Mouse (Mus musculus): ENCODE results near the gene March6. TPM values are rescaled to one million over a fixed set of nuclear protein-coding genes. Genes with fewer than 3 reads are reported as not detected.

Gene March6
- polyA plus RNA-seq, 1 experiment from 2014 or later: 42.4 TPM

DNA sequence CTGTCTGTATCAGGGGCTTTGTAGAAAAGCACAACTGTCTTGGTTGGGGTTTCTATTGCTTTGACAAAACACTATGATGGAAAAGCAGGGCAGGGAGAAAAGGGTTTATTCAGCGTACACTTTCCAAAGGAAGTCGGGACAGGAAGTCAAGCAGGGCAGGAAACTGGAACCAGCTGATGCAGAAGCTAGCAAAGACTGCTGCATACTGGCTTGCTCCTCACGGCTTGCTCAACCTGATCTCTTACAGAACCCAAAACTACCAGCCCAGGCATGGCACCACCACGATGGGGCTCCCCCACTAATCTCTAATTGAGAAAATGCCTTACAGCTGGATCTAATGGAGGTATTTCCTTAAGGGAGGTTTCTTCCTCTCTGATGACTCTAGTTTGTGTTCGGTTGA is 16.6 kb upstream of the March6 start:
- no peak overlapping the region for H3K27ac ChIP-seq (ENCODE audit: low read depth, low read length)
- peaks cover 7% of the 10 kb centered on the region; the same call in 1 of the 2 replicates for H3K4me1 ChIP-seq (ENCODE audit: control insufficient read depth, insufficient read depth, low read length)
- no peaks in the 10 kb centered on the region for H3K27me3 ChIP-seq (ENCODE audit: control insufficient read depth, insufficient read depth, low read length)
- H3K4me3 ChIP-seq (ENCODE audit: low read length): no peak overlapping the region
- 68% methylated on average over 5 of the region's 5 CpGs for WGBS
- H3K36me3 ChIP-seq (ENCODE audit: control insufficient read depth, insufficient read depth, low read length): no peaks in the 10 kb centered on the region
- no peak for ATAC-seq (ENCODE audit: low FRiP score, low TSS enrichment)
- no peak overlapping the region for H3K4me2 ChIP-seq (replicated peaks; ENCODE audit: low read depth, low read length)
- H3K9me3 ChIP-seq (ENCODE audit: control insufficient read depth, low read length): no peaks in the 10 kb centered on the region
- H3K9ac ChIP-seq (ENCODE audit: low read depth, low read length): no peak overlapping the region

DNA sequence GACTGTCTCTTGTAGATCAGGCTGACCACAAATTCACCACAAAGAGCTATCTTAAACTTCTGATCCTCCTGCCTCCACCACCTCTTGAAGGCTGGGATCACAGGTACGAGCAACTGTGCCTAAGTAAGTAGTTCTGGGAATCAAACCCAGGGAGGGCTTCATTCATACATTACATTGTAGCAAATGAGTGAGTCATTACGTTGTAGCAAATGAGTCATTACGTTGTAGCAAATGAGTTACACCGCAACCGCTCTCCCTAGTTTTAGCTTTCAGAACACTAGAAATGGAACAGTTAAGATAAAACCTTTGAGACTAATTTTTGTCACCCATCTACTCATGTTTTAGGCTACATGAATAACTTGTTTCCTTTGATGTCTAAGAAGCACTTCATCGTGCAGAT is 15.4 kb upstream of the March6 start:
- Histone ChIP-seq H3K9me3 (ENCODE audit: control insufficient read depth, low read length) (no peaks in the 10 kb centered on the region), H3K36me3 (ENCODE audit: control insufficient read depth, insufficient read depth, low read length) (no peaks in the 10 kb centered on the region), H3K27me3 (ENCODE audit: control insufficient read depth, insufficient read depth, low read length) (no peaks in the 10 kb centered on the region), H3K4me1 (ENCODE audit: control insufficient read depth, insufficient read depth, low read length) (peaks cover 15% of the 10 kb centered on the region; the same call in 1 of the 2 replicates), H3K27ac (ENCODE audit: low read depth, low read length) (no peak overlapping the region), H3K9ac (ENCODE audit: low read depth, low read length) (no peak overlapping the region), H3K4me2 (replicated peaks; ENCODE audit: low read depth, low read length) (no peak overlapping the region), H3K4me3 (ENCODE audit: low read length) (no peak overlapping the region)
- 81% methylated on average over 6 of the region's 6 CpGs for WGBS
- ATAC-seq (ENCODE audit: low FRiP score, low TSS enrichment): no peak

DNA sequence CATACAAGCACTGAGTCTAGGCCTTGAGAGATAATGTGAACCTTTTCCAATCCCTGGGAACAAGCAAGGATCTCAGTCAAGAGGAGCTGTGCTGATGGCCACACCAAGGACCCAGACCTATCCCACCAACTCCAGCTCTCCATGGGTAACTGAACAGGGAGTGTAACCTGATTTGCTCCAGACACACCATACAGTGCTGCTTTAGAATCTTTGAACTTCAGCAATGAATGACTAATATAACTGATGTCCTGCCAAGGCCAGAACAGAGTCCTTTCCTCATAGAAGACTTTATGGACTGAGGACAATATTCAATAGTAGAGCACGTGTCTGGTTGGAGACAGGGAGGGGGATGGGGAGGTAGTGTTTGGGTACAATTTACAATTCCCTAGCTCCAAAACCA is 14.2 kb upstream of the March6 start:
- Histone ChIP-seq H3K27ac (ENCODE audit: low read depth, low read length) (no peak overlapping the region), H3K4me2 (replicated peaks; ENCODE audit: low read depth, low read length) (no peak overlapping the region), H3K4me3 (ENCODE audit: low read length) (no peak overlapping the region), H3K36me3 (ENCODE audit: control insufficient read depth, insufficient read depth, low read length) (no peaks in the 10 kb centered on the region), H3K9me3 (ENCODE audit: control insufficient read depth, low read length) (no peaks in the 10 kb centered on the region), H3K9ac (ENCODE audit: low read depth, low read length) (no peak overlapping the region), H3K27me3 (ENCODE audit: control insufficient read depth, insufficient read depth, low read length) (no peaks in the 10 kb centered on the region), H3K4me1 (ENCODE audit: control insufficient read depth, insufficient read depth, low read length) (peaks cover 15% of the 10 kb centered on the region; the same call in 1 of the 2 replicates)
- 65% methylated on average over 1 of the region's 1 CpGs for WGBS
- ATAC-seq (ENCODE audit: low FRiP score, low TSS enrichment): no peak

GRCm38 (mm10) chr15:31543246-31543645 is 12.4 kb upstream of the March6 start:
- WGBS: 21% methylated on average over 3 of the region's 3 CpGs
- Histone ChIP-seq H3K4me1 (ENCODE audit: control insufficient read depth, insufficient read depth, low read length) (peaks cover 15% of the 10 kb centered on the region; the same call in 1 of the 2 replicates), H3K9me3 (ENCODE audit: control insufficient read depth, low read length) (no peaks in the 10 kb centered on the region), H3K27me3 (ENCODE audit: control insufficient read depth, insufficient read depth, low read length) (no peaks in the 10 kb centered on the region), H3K9ac (ENCODE audit: low read depth, low read length) (no peak overlapping the region), H3K4me2 (replicated peaks; ENCODE audit: low read depth, low read length) (no peak overlapping the region), H3K36me3 (ENCODE audit: control insufficient read depth, insufficient read depth, low read length) (no peaks in the 10 kb centered on the region), H3K27ac (ENCODE audit: low read depth, low read length) (no peak overlapping the region), H3K4me3 (ENCODE audit: low read length) (no peak overlapping the region)
- no peak for ATAC-seq (ENCODE audit: low FRiP score, low TSS enrichment)

DNA sequence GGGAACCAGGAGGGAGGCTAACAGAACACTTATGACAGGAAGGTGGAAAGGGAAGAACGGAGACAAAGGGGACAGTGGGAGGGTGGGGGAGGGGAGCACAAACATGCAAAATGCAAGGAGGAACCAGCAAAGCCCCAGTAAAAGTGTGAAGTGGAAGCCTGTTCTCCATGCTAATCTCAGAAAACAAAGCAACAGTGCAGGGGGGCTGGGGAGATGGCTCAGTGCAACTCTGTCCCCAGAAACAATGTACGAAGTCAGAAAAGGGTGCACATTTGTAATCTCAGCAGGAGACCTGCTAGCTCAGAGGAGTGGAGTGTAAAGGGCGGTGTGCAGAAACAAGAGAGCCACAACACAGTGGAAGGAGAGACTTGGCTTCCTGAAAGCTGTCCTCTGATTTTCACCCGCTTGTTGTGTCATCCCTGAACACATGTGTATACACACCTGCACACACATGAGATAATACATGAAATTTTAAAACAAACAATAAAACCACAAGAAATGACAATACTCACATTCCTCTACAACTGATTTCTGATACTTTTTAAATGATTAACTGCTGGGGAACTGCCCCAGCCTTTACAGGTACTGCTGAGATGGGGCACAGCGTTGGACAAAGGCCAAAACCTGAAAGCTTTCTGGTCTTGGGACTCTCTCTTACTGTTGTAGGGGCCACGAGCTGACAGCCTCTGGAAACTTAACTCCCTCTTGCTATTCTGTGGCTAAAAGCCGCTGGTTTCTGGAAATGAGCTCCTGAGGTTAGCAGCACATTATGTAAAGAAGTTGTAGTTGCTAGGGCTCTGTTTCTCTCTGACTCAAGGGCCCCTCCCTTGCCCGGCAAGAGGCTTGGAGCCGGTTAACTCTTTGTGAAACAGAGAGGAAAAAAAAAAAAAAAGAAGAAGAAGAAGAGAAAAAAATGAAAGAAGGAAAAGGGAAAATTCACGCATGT is 11.4 kb upstream of the March6 start:
- Histone ChIP-seq H3K4me2 (replicated peaks; ENCODE audit: low read depth, low read length) (no peak overlapping the region; the same call in 1 of the 2 replicates), H3K9ac (ENCODE audit: low read depth, low read length) (no peak overlapping the region), H3K4me3 (ENCODE audit: low read length) (no peak overlapping the region), H3K36me3 (ENCODE audit: control insufficient read depth, insufficient read depth, low read length) (no peaks in the 10 kb centered on the region), H3K27ac (ENCODE audit: low read depth, low read length) (peak overlapping the region; percentile 9; the same call in 1 of the 2 replicates), H3K27me3 (ENCODE audit: control insufficient read depth, insufficient read depth, low read length) (no peaks in the 10 kb centered on the region), H3K4me1 (ENCODE audit: control insufficient read depth, insufficient read depth, low read length) (peaks cover 15% of the 10 kb centered on the region; the same call in 1 of the 2 replicates), H3K9me3 (ENCODE audit: control insufficient read depth, low read length) (no peaks in the 10 kb centered on the region)
- peak; percentile 50; the same call in 1 of the 2 replicates for ATAC-seq (ENCODE audit: low FRiP score, low TSS enrichment)
- WGBS: 14% methylated on average over 10 of the region's 10 CpGs

DNA sequence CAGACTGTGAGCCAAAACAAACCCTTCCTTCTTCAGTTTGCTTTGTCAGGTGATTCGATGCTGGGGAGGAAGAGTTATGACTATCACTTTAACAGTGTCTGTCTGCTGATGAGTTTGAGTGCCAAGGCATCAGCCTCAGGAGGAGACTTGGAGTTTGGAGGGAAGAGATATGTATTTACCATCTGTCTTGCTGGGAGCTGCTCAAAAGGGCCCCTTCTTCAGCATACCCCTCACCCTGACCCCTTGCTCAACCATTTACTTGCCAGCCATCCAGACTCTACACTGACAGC is 9.6 kb upstream of the March6 start:
- H3K4me3 ChIP-seq (ENCODE audit: low read length): no peak overlapping the region
- H3K36me3 ChIP-seq (ENCODE audit: control insufficient read depth, insufficient read depth, low read length): no peaks in the 10 kb centered on the region
- H3K27me3 ChIP-seq (ENCODE audit: control insufficient read depth, insufficient read depth, low read length): no peaks in the 10 kb centered on the region
- no peak for ATAC-seq (ENCODE audit: low FRiP score, low TSS enrichment)
- no peak overlapping the region for H3K4me2 ChIP-seq (replicated peaks; ENCODE audit: low read depth, low read length)
- H3K4me1 ChIP-seq (ENCODE audit: control insufficient read depth, insufficient read depth, low read length): peaks cover 14% of the 10 kb centered on the region; the same call in 1 of the 2 replicates
- 31% methylated on average over 1 of the region's 1 CpGs for WGBS
- H3K27ac ChIP-seq (ENCODE audit: low read depth, low read length): no peak overlapping the region
- no peak overlapping the region for H3K9ac ChIP-seq (ENCODE audit: low read depth, low read length)
- H3K9me3 ChIP-seq (ENCODE audit: control insufficient read depth, low read length): no peaks in the 10 kb centered on the region

DNA sequence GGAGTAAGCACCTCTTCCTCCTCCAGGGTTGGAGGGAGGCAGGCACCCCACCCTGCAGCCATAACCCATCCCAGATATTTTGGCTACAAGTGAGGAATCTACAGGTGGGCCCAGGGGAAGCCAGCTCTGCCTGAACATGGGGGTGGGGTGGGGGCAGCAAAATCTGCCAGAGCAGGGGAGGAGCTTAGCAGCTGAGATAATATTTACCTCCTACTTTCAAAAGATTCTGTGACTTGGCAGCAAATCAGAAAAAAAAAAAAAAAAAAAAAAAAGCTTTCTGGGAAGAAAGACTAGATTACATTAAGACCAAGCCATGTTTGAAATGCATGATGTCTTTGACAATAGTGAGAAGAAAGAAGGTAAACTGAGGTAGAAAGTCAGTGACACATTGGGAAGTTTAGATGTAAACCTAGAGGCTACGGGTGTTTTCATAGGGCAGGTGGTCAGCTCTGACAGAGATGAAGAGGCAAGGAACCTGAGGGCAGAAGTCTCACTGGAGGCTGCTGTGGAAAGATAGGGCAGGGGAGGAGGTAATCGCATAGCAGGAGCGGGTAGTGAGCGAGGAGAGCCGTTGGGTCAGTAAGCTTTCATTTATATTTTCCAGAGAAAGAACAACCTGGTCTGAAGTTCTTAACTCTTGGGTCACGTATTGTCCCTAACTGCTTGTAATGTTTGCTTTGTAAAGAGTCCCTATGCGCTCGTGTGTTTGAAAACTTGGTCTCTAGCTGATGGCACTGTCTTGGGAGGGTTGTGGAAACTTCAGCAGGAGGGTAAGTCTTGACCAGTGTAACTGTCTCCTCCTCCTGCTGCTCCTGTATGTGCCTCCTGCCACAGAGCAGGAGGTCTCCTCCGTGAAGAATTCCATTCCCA is 9.0 kb upstream of the March6 start:
- Histone ChIP-seq H3K27ac (ENCODE audit: low read depth, low read length) (no peak overlapping the region), H3K4me3 (ENCODE audit: low read length) (no peak overlapping the region), H3K36me3 (ENCODE audit: control insufficient read depth, insufficient read depth, low read length) (no peaks in the 10 kb centered on the region), H3K9ac (ENCODE audit: low read depth, low read length) (no peak overlapping the region), H3K27me3 (ENCODE audit: control insufficient read depth, insufficient read depth, low read length) (no peaks in the 10 kb centered on the region), H3K4me1 (ENCODE audit: control insufficient read depth, insufficient read depth, low read length) (peaks cover 11% of the 10 kb centered on the region; the same call in 1 of the 2 replicates), H3K9me3 (ENCODE audit: control insufficient read depth, low read length) (no peaks in the 10 kb centered on the region), H3K4me2 (replicated peaks; ENCODE audit: low read depth, low read length) (no peak overlapping the region)
- no peak for ATAC-seq (ENCODE audit: low FRiP score, low TSS enrichment)
- 55% methylated on average over 9 of the region's 9 CpGs for WGBS

GRCm38 (mm10) chr15:31538346-31538745 is 7.5 kb upstream of the March6 start:
- no peaks in the 10 kb centered on the region for H3K36me3 ChIP-seq (ENCODE audit: control insufficient read depth, insufficient read depth, low read length)
- H3K27ac ChIP-seq (ENCODE audit: low read depth, low read length): no peak overlapping the region
- 86% methylated on average over 3 of the region's 3 CpGs for WGBS
- H3K9me3 ChIP-seq (ENCODE audit: control insufficient read depth, low read length): no peaks in the 10 kb centered on the region
- peaks cover 11% of the 10 kb centered on the region; the same call in 1 of the 2 replicates for H3K4me1 ChIP-seq (ENCODE audit: control insufficient read depth, insufficient read depth, low read length)
- H3K9ac ChIP-seq (ENCODE audit: low read depth, low read length): no peak overlapping the region
- no peak overlapping the region for H3K4me2 ChIP-seq (replicated peaks; ENCODE audit: low read depth, low read length)
- no peak for ATAC-seq (ENCODE audit: low FRiP score, low TSS enrichment)
- H3K27me3 ChIP-seq (ENCODE audit: control insufficient read depth, insufficient read depth, low read length): no peaks in the 10 kb centered on the region
- H3K4me3 ChIP-seq (ENCODE audit: low read length): no peak overlapping the region
